Mouse (Mus musculus) intestine, embryonic 16.5 days (tissue): ENCODE results near the gene Cacna1i. TPM values are rescaled to one million over a fixed set of nuclear protein-coding genes. Genes with fewer than 3 reads are reported as not detected.

Source experiments
- ATAC-seq: fragments of 200-750 bp; cut with Nextera tagmentation; 2 replicates; pipeline ENCODE4 v1.8.0; 2017; ENCODE audit warnings: moderate TSS enrichment, moderate library complexity
- H3K27ac ChIP-seq: fragments of 300-500 bp; sonication (generic); 2 replicates; pipeline ENCODE4 v1.5.1; 2014; ENCODE audit warnings: mild to moderate bottlenecking, low read length
- H3K27me3 ChIP-seq: fragments of 300-500 bp; sonication (generic); replicated peaks from 2 replicates; pipeline ENCODE4 v1.6.1; 2014; ENCODE audit warnings: low read length, control low read depth, mixed read lengths; ENCODE audit not compliant: control insufficient read depth, insufficient read depth
- H3K36me3 ChIP-seq: fragments of 300-500 bp; sonication (generic); 2 replicates; pipeline ENCODE4 v1.6.1; 2014; ENCODE audit warnings: low read length, control low read depth; ENCODE audit not compliant: control insufficient read depth, insufficient read depth
- H3K4me1 ChIP-seq: fragments of 300-500 bp; sonication (generic); 2 replicates; pipeline ENCODE4 v1.6.1; 2014; ENCODE audit warnings: low read length, control low read depth, mixed read lengths; ENCODE audit not compliant: control insufficient read depth, insufficient read depth
- H3K4me2 ChIP-seq: fragments of 300-500 bp; sonication (generic); 2 replicates; pipeline ENCODE4 v1.6.1; 2014; ENCODE audit warnings: low read depth, low read length, control low read depth
- H3K4me3 ChIP-seq: fragments of 300-500 bp; sonication (generic); 2 replicates; pipeline ENCODE4 v1.5.1; 2014; ENCODE audit warnings: mild to moderate bottlenecking, low read length
- H3K9ac ChIP-seq: fragments of 300-500 bp; sonication (generic); 2 replicates; pipeline ENCODE4 v1.6.1; 2014; ENCODE audit warnings: low read depth, low read length
- H3K9me3 ChIP-seq: fragments of 300-500 bp; sonication (generic); 2 replicates; pipeline ENCODE4 v1.6.1; 2016; ENCODE audit warnings: low read length, control low read depth; ENCODE audit not compliant: control insufficient read depth
- WGBS: fragments of 180-500 bp; shearing (Covaris S2); extraction: QIAGEN DNeasy Blood & Tissue Kit; methylation state at CpG from one replicate; pipeline ENCODE4 v1.1.7; 2014; 5-methylcytosine and 5-hydroxymethylcytosine counted together
- polyA plus RNA-seq: library from polyadenylated mRNA; unstranded; fragments of >200 nt; fragmentation: Nextera tagmentation; extraction: Ambion mirVana; gene quantifications from 2 replicates; pipeline ENCODE4 v1.2.1, GENCODE M21; 2015

Gene Cacna1i
- polyA plus RNA-seq, 1 experiment from 2014 or later: not detected

DNA sequence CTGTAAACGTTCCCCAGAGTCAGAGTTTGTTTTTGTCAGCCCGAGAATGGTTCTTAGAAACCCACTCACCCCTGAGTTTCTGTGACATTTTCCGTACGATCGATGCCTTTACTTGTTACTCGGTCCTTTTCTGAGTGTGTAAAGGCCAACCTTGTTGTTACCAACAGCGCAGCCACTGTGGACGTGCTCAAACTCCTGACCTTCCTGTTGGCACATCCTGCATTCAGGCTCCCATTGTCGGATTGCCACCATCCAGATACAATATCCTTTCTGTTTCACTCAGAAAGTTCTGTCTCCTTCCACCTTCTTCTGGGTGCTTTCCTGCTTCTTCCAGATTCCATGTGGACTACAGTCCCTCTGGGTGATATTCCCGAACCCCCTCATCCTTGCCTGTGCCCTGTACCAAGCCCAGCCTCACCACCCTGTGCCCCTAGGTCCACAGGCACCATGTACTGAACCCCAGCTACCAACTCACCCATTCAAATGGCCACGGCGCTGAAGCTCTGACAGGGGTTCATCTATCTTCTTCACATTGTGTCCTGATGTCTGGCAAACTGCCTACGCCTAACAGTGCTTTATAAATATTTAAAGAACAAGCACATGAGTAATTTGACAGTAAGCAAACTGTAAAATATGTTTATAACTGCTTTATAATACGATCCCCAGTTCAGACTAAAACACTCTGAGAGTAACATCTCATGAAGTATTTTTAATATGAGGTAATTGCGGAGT lies 159.1 kb downstream of the Cacna1i start:
- WGBS: 59% methylated on average over 15 of the region's 15 CpGs
- Histone ChIP-seq H3K9ac (no peak overlapping the region), H3K27ac (no peak overlapping the region), H3K9me3 (no peaks in the 10 kb centered on the region), H3K4me1 (no peaks in the 10 kb centered on the region), H3K27me3 (no peaks in the 10 kb centered on the region), H3K4me2 (no peak overlapping the region), H3K36me3 (no peaks in the 10 kb centered on the region), H3K4me3 (no peak overlapping the region)
- ATAC-seq: no peak

Other genes starting within 250 kb of the Cacna1i start
- 15.2 and 16.0 TPM in 2 replicates for gene Syngr1, start 195.9 kb upstream of the Cacna1i start, polyA plus RNA-seq
- gene Rpl3, start 195.4 kb upstream of the Cacna1i start, polyA plus RNA-seq: 1,018 and 1,133 TPM in 2 replicates
- 28.2 and 29.6 TPM in 2 replicates for gene Tab1, start 154.1 kb upstream of the Cacna1i start, polyA plus RNA-seq
- gene Mgat3, start 113.5 kb upstream of the Cacna1i start, polyA plus RNA-seq: 14.8 and 19.7 TPM in 2 replicates
- gene Mief1, start 53.2 kb upstream of the Cacna1i start, polyA plus RNA-seq: 26.0 and 29.1 TPM in 2 replicates
- gene AC140267.1, start 51.4 kb upstream of the Cacna1i start, polyA plus RNA-seq: 4.1 TPM in 1 of 2 replicates, not detected in the other
- 141 and 160 TPM in 2 replicates for gene Atf4, start 32.1 kb upstream of the Cacna1i start, polyA plus RNA-seq
- gene Rps19bp1, start 22.9 kb upstream of the Cacna1i start, polyA plus RNA-seq: 43.0 and 47.8 TPM in 2 replicates